Mouse (Mus musculus): ENCODE measurements around the gene Gna15. TPM values are rescaled to one million over a fixed set of nuclear protein-coding genes. Genes with fewer than 3 reads are reported as not detected.

The Gna15 gene
- polyA plus RNA-seq (2012; rRNA removed): 0.84 and 1.1 TPM in 2 replicates

GRCm38 (mm10) chr10:81524051-81524605 is at the start of gene Gna15:
TSS of gene Gna15 (minus strand) at chr10:81524225.

DNA sequence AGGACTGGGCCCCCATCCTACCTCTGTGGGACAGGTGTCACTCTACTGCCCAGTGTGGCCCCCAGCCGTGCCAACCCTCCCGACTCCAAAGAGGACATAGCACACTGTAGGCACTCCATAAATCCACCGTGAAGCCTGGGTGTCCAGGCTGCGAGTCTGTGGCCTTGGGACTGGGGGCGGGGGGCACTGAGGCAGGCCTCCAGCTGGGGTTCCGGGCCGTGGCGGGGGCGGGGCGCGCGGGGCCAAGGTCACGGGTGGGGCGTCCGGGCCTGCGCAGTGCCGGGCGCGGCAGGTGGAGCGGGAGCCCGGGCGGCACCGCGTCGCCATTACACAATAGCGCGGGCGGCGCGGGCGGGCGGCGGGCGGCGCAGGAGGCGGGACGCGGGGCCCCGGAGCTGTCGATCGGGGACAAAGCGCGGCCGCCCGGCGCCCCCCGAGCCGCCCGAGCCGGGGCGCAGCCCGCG is 35.2 kb upstream of the Gna15 start, which contains the start of gene Aes:
TSS of gene Aes (plus strand) at position 326 of the 464 bp plus-strand sequence.

GRCm38 (mm10) chr10:81545161-81545747 is 21.2 kb upstream of the Gna15 start, which contains the start of gene Gna11:
TSS of gene Gna11 (minus strand) at chr10:81545190.

GRCm38 (mm10) chr10:81500032-81500431 is 24.0 kb downstream of the Gna15 start, which contains the start of gene S1pr4:
TSS of gene S1pr4 (minus strand) at chr10:81500132.

GRCm38 (mm10) chr10:81496264-81496901 is 27.6 kb downstream of the Gna15 start, which contains the start of gene Ncln:
TSS of gene Ncln (minus strand) at chr10:81496392.

GRCm38 (mm10) chr10:81482533-81482889 is 41.5 kb downstream of the Gna15 start, which contains the start of gene Celf5:
TSS of gene Celf5 (minus strand) at chr10:81482709.

DNA sequence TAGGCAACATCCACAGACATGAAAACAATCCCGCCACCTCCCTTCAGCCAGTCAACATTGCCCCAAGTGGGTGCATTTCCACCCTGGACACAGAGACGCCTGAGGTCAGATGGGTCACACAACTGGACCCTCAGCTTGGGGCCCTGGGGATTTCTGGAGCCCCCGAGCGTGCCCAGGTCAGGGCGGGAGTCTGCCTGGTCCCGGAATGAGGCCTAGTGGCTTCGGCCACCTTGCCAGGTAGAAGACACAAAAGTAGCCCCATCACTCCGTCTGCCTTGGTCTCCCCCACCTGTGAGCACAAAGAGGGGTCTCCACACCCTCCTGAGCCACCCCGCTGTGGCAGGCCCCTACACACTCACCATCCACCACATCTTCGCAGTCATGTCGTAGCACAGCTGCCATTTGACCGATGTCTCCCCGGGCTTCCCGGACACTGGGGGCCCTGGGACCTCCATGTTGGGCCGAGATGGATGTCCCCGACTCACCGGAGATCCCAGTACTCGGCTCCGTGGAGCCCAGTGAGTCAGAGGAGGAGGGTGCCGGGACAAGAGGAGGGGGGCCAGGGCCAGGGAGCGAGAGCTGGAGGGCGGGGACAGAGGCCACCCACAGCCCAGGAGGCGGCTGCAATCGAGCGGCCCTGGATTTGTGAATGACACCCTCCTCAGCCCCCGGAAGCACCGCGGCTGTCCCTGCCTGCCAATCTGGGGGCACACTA is 68.7 kb downstream of the Gna15 start, which contains the start of gene Nfic:
TSS of gene Nfic (minus strand) at position 455 of the 715 bp plus-strand sequence.

Other genes starting within 250 kb of the Gna15 start
- gene Tjp3, start 232.6 kb downstream of the Gna15 start, polyA plus RNA-seq (2012; rRNA removed): 4.5 and 4.8 TPM in 2 replicates
- 190 and 197 TPM in 2 replicates for gene Pip5k1c, start 231.3 kb downstream of the Gna15 start, polyA plus RNA-seq (2012; rRNA removed)
- gene Cactin, start 203.1 kb downstream of the Gna15 start, polyA plus RNA-seq (2012; rRNA removed): 43.9 and 45.0 TPM in 2 replicates
- gene Tbxa2r, start 195.5 kb downstream of the Gna15 start, polyA plus RNA-seq (2012; rRNA removed): 3.5 and 4.3 TPM in 2 replicates
- gene Gipc3, start 181.0 kb downstream of the Gna15 start, polyA plus RNA-seq (2012; rRNA removed): 0.04 and 0.13 TPM in 2 replicates
- gene Hmg20b, start 173.7 kb downstream of the Gna15 start, polyA plus RNA-seq (2012; rRNA removed): 68.8 and 75.6 TPM in 2 replicates
- gene Mfsd12, start 166.7 kb downstream of the Gna15 start, polyA plus RNA-seq (2012; rRNA removed): 10.2 and 11.7 TPM in 2 replicates
- gene 4930404N11Rik, start 158.4 kb downstream of the Gna15 start, polyA plus RNA-seq (2012; rRNA removed): 0.14 and 0.44 TPM in 2 replicates
- 130 and 138 TPM in 2 replicates for gene Fzr1, start 145.7 kb downstream of the Gna15 start, polyA plus RNA-seq (2012; rRNA removed)
- 65.9 and 67.3 TPM in 2 replicates for gene Dohh, start 139.8 kb downstream of the Gna15 start, polyA plus RNA-seq (2012; rRNA removed)
- 6.7 and 7.1 TPM in 2 replicates for gene Gm48551, start 139.8 kb downstream of the Gna15 start, polyA plus RNA-seq (2012; rRNA removed)
- 8.2 and 10.2 TPM in 2 replicates for gene Gm48552, start 135.2 kb downstream of the Gna15 start, polyA plus RNA-seq (2012; rRNA removed)
- gene Smim24, start 131.2 kb downstream of the Gna15 start, polyA plus RNA-seq (2012; rRNA removed): 3.1 and 3.9 TPM in 2 replicates
- gene Nfic, start 68.6 kb downstream of the Gna15 start, polyA plus RNA-seq (2012; rRNA removed): 11.0 and 17.7 TPM in 2 replicates
- 286 and 299 TPM in 2 replicates for gene Celf5, start 41.5 kb downstream of the Gna15 start, polyA plus RNA-seq (2012; rRNA removed)
- gene Ncln, start 27.8 kb downstream of the Gna15 start, polyA plus RNA-seq (2012; rRNA removed): 145 and 155 TPM in 2 replicates
- gene S1pr4, start 24.1 kb downstream of the Gna15 start, polyA plus RNA-seq (2012; rRNA removed): 0.34 and 0.43 TPM in 2 replicates
- 94.4 and 98.2 TPM in 2 replicates for gene Gna11, start 21.0 kb upstream of the Gna15 start, polyA plus RNA-seq (2012; rRNA removed)
- gene Aes, start 35.3 kb upstream of the Gna15 start, polyA plus RNA-seq (2012; rRNA removed): 534 and 542 TPM in 2 replicates
- 102 and 134 TPM in 2 replicates for gene Tle2, start 50.3 kb upstream of the Gna15 start, polyA plus RNA-seq (2012; rRNA removed)
- 5.5 and 10.4 TPM in 2 replicates for gene Tle6, start 76.8 kb upstream of the Gna15 start, polyA plus RNA-seq (2012; rRNA removed)
- 5.9 and 7.4 TPM in 2 replicates for gene BC025920, start 82.0 kb upstream of the Gna15 start, polyA plus RNA-seq (2012; rRNA removed)
- gene Sirt6, start 103.6 kb upstream of the Gna15 start, polyA plus RNA-seq (2012; rRNA removed): 76.7 and 79.5 TPM in 2 replicates
- gene Ankrd24, start 104.3 kb upstream of the Gna15 start, polyA plus RNA-seq (2012; rRNA removed): 70.6 and 82.1 TPM in 2 replicates
- 3.0 and 3.1 TPM in 2 replicates for gene Gm10778, start 124.8 kb upstream of the Gna15 start, polyA plus RNA-seq (2012; rRNA removed)
- gene Zfp433, start 180.6 kb upstream of the Gna15 start, polyA plus RNA-seq (2012; rRNA removed): 7.9 and 8.2 TPM in 2 replicates
- gene Gm3055, start 246.9 kb upstream of the Gna15 start, polyA plus RNA-seq (2012; rRNA removed): 12.5 and 12.8 TPM in 2 replicates

All from central nervous system, embryonic 14 days (tissue).